Comparison of ENCODE assay signal across 23 mouse cellular contexts in genomic region chr7:136196424-136197160, GRCm38 (mm10).
DNase-seq lines count a peak whose midpoint lies in the region; ATAC-seq lines count a peak whose summit lies in the region.
"Had no signal": no experiment of that assay in that cellular context is flagged by ENCODE, and none has a peak within 500 bp of the region (broad histone marks: within the 10 kb centered on the region; RNA-seq: fewer than 3 reads in every experiment).

No protein-coding gene starts in this region.

- no peaks in the 10 kb centered on the region; the same call in 1 of the 2 replicates for H3K27me3 ChIP-seq in midbrain, embryonic 12.5 days
- no peaks in the 10 kb centered on the region for H3K27me3 ChIP-seq in midbrain, embryonic 11.5 days (ENCODE audit: control insufficient read depth, insufficient read depth, low read length)
- peaks cover 3% of the 10 kb centered on the region; the same call in 1 of the 2 replicates for H3K27me3 ChIP-seq in forebrain, embryonic 16.5 days (replicated peaks; ENCODE audit: control insufficient read depth, insufficient read depth, low read length)
- no peaks in the 10 kb centered on the region for H3K27me3 ChIP-seq in hindbrain, embryonic 16.5 days (replicated peaks; ENCODE audit: control insufficient read depth, insufficient read depth, low read length)
- no peaks in the 10 kb centered on the region for H3K27me3 ChIP-seq in neural tube, embryonic 13.5 days
- H3K27me3 ChIP-seq: heart, embryonic 15.5 days had no signal

- H3K4me3 ChIP-seq in midbrain, embryonic 12.5 days, result no peak overlapping the region
- no peak overlapping the region for H3K4me3 ChIP-seq in midbrain, embryonic 11.5 days (ENCODE audit: low read depth, low read length)
- H3K4me3 ChIP-seq in forebrain, embryonic 16.5 days (replicated peaks; ENCODE audit: low read length), result no peak overlapping the region
- no peak overlapping the region for H3K4me3 ChIP-seq in hindbrain, embryonic 16.5 days (ENCODE audit: low read length)
- H3K4me3 ChIP-seq in neural tube, embryonic 13.5 days, result no peak overlapping the region
- H3K4me3 ChIP-seq: heart, embryonic 15.5 days; layer of hippocampus, adult 2 months had no signal

- H3K4me1 ChIP-seq in midbrain, embryonic 12.5 days, result peaks cover 19% of the 10 kb centered on the region; the same call in 1 of the 2 replicates
- H3K4me1 ChIP-seq in midbrain, embryonic 11.5 days (ENCODE audit: control insufficient read depth, insufficient read depth, low read length), result no peaks in the 10 kb centered on the region
- H3K4me1 ChIP-seq in forebrain, embryonic 16.5 days (replicated peaks; ENCODE audit: control insufficient read depth, insufficient read depth, low read length), result peaks cover 19% of the 10 kb centered on the region
- H3K4me1 ChIP-seq in hindbrain, embryonic 16.5 days (ENCODE audit: control insufficient read depth, insufficient read depth, low read depth, low read length), result peaks cover 10% of the 10 kb centered on the region
- peaks cover 18% of the 10 kb centered on the region for H3K4me1 ChIP-seq in neural tube, embryonic 13.5 days (replicated peaks)
- H3K4me1 ChIP-seq: heart, embryonic 15.5 days had no signal

- WGBS in midbrain, embryonic 12.5 days, result 61% methylated on average over 17 of the region's 17 CpGs
- 81% methylated on average over 17 of the region's 17 CpGs for WGBS in midbrain, embryonic 11.5 days
- WGBS in forebrain, embryonic 16.5 days, result 14% methylated on average over 17 of the region's 17 CpGs
- WGBS in hindbrain, embryonic 16.5 days, result 27% methylated on average over 17 of the region's 17 CpGs
- 34% methylated on average over 17 of the region's 17 CpGs for WGBS in neural tube, embryonic 13.5 days

- no peak overlapping the region for H3K27ac ChIP-seq in midbrain, embryonic 12.5 days (replicated peaks)
- H3K27ac ChIP-seq in midbrain, embryonic 11.5 days (ENCODE audit: low read depth, low read length), result no peak overlapping the region
- H3K27ac ChIP-seq in forebrain, embryonic 16.5 days (ENCODE audit: low read length), result no peak overlapping the region
- H3K27ac ChIP-seq in hindbrain, embryonic 16.5 days (ENCODE audit: low read depth, low read length), result no peak overlapping the region
- no peak overlapping the region for H3K27ac ChIP-seq in neural tube, embryonic 13.5 days (replicated peaks)
- H3K27ac ChIP-seq: heart, embryonic 15.5 days; layer of hippocampus, adult 2 months; macrophage; stomach, postnatal 0 days had no signal

- no peaks in the 10 kb centered on the region for H3K9me3 ChIP-seq in midbrain, embryonic 12.5 days
- H3K9me3 ChIP-seq in midbrain, embryonic 11.5 days (ENCODE audit: control insufficient read depth, low read length), result no peaks in the 10 kb centered on the region
- H3K9me3 ChIP-seq in forebrain, embryonic 16.5 days (ENCODE audit: control insufficient read depth, low read length), result no peaks in the 10 kb centered on the region
- no peaks in the 10 kb centered on the region for H3K9me3 ChIP-seq in hindbrain, embryonic 16.5 days (ENCODE audit: control insufficient read depth, low read length)
- H3K9me3 ChIP-seq in neural tube, embryonic 13.5 days, result no peaks in the 10 kb centered on the region
- H3K9me3 ChIP-seq: heart, embryonic 15.5 days had no signal

- no peak for ATAC-seq in midbrain, embryonic 12.5 days (ENCODE audit: low FRiP score, low read depth)
- ATAC-seq in midbrain, embryonic 11.5 days (ENCODE audit: low FRiP score), result no peak
- ATAC-seq in forebrain, embryonic 16.5 days, result peak; percentile 72; the same call in 1 of the 2 replicates
- ATAC-seq in hindbrain, embryonic 16.5 days, result no peak
- no peak for ATAC-seq in neural tube, embryonic 13.5 days (ENCODE audit: low read depth)
- ATAC-seq: activated CD4-positive, CD25-positive, alpha-beta regulatory T cell, adult 4 months; intestine, postnatal 0 days; lung, postnatal 0 days had no signal

- no peak for DNase-seq in midbrain, embryonic 11.5 days (ENCODE audit: low spot score, missing footprints)
- DNase-seq in B cell, adult 2 months, result no peak
- no peak for DNase-seq in cerebellum, adult 11-12 months
- DNase-seq: adrenal gland, adult 8-10 months; cerebellum, adult 8-10 months; cerebellum, postnatal 36 days; embryo, embryonic 11 days; gastrocnemius, postnatal 25 days; heart, postnatal 4 days; kidney, postnatal 25 days; layer of hippocampus, postnatal 36 days; right cerebral cortex, postnatal 14 days had no signal

- H3K4me2 ChIP-seq in midbrain, embryonic 12.5 days (replicated peaks), result peak overlapping the region; percentile 5; the same call in 1 of the 2 replicates
- H3K4me2 ChIP-seq in midbrain, embryonic 11.5 days, result no peak overlapping the region
- peak overlapping the region; percentile 34 for H3K4me2 ChIP-seq in forebrain, embryonic 16.5 days (ENCODE audit: low read length)
- H3K4me2 ChIP-seq in hindbrain, embryonic 16.5 days (ENCODE audit: low read length), result peak overlapping the region; percentile 14; the same call in 1 of the 2 replicates
- peak overlapping the region; percentile 17 for H3K4me2 ChIP-seq in neural tube, embryonic 13.5 days
- H3K4me2 ChIP-seq: heart, embryonic 15.5 days had no signal

- H3K36me3 ChIP-seq in midbrain, embryonic 12.5 days, result no peaks in the 10 kb centered on the region
- no peaks in the 10 kb centered on the region for H3K36me3 ChIP-seq in midbrain, embryonic 11.5 days (ENCODE audit: control insufficient read depth, insufficient read depth, low read length)
- H3K36me3 ChIP-seq in forebrain, embryonic 16.5 days (ENCODE audit: control insufficient read depth, insufficient read depth), result no peaks in the 10 kb centered on the region
- no peaks in the 10 kb centered on the region for H3K36me3 ChIP-seq in hindbrain, embryonic 16.5 days (ENCODE audit: control insufficient read depth, insufficient read depth, low read length)
- H3K36me3 ChIP-seq in neural tube, embryonic 13.5 days, result no peaks in the 10 kb centered on the region
- H3K36me3 ChIP-seq: heart, embryonic 15.5 days had no signal

- H3K9ac ChIP-seq in midbrain, embryonic 12.5 days (replicated peaks), result no peak overlapping the region
- H3K9ac ChIP-seq in midbrain, embryonic 11.5 days (ENCODE audit: low read length), result no peak overlapping the region
- H3K9ac ChIP-seq in forebrain, embryonic 16.5 days (replicated peaks; ENCODE audit: low read depth, low read length), result no peak overlapping the region
- H3K9ac ChIP-seq in hindbrain, embryonic 16.5 days (ENCODE audit: low read depth, low read length), result no peak overlapping the region
- H3K9ac ChIP-seq in neural tube, embryonic 13.5 days, result no peak overlapping the region
- H3K9ac ChIP-seq: heart, embryonic 15.5 days had no signal
